Mouse (Mus musculus): ENCODE data around the gene Elp4. TPM values are rescaled to one million over a fixed set of nuclear protein-coding genes. Genes with fewer than 3 reads are reported as not detected.
A peak's percentile ranks its signal among the peaks of the same experiment; 100 is the strongest.

The Elp4 gene
- total RNA-seq, 2 experiments from 2014 or later, result 13.3 to 18.8 TPM

DNA sequence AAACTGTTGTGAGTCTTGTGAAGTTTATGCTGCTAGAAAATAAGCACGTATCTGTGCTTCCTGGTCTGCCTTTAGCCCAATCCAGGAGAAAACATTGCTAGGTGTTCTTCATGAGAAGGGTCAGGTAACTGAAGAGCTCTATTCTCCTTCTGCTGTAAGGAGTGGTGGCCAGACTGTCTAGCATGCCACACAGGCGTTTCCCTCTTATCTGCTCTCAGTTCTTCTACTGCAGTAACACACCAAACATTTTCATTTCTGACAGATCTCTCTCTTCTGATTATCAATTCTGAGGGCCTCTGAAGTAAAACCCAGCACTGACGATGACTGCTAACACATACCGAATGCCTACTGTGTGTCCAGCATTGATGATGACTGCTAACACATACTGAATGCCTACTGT lies 98.3 kb downstream of the Elp4 start:
- no peak for DNase-seq

DNA sequence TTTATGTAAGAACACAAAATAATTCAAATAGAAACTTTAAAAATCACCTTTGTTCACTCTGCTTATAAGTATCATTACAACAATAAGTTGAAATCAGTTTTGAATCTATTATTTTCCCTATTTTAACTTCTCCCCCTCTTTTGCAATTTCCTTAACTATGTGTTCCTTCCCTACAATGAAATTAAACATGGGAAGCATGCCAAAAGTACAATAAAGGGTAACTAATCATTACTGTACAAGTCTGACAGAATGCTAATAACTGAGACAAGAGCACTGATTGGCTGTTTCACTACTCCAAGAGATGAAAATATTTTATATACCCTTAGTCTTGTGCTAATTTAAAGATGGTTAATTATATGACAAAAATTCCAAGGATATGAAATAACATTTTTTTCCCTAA lies 99.2 kb downstream of the Elp4 start:
- DNase-seq, result no peak

DNA sequence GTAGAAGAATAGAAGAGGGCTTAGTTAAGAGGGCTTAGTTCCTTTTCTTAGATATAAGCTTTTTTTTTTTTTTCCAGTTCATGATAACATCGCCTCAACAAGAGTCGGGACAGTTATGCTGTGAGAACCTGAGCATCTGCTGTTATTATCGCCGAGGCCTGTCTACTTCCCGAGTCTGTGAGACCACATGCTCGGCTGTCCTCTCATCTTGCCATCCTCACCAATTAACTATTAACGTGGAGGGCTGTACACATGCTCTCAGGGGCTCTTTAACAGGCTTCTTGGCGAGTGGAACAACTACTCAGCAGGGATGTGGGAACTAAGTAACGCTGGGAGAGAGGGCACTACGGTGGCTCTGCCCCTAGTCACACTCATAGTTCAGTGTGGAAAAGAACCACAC lies 99.9 kb downstream of the Elp4 start:
- no peak for DNase-seq

DNA sequence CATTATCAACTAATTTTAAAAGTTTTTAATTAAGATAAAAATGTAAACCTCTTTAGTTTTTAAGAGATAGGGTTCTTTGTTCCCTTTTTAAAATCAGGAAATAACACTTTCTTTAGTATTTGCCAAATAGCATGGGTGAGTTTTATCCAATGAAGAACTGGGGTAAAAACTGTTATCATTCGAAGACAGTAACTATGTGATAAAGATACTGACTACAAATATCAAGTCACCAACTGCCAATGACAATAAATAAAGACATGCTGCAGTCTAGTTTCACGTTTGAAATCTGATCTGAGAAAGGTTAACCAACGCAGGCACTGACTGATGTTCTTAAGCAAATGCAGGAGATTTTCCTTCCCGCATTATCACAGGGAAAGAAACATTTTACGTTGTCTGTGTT lies 100.9 kb downstream of the Elp4 start:
- no peak for DNase-seq

DNA sequence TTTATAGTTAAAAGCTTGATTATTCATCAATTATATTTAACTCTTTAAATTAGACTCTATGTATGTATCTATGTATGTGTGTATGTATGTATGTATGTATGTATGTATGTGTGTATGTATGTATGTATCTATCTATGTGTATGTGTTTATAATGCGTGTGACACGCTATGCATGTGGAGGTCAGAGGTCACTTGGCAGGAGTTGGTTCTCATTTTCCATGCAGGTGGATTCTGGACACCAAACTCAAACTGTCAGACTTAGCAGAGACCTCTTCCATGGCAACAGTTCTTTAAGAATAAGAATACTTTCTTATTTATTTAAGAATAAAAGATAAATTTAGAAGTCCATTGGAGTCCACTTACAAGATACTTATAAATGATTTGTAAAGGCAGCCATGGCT lies 101.5 kb downstream of the Elp4 start:
- DNase-seq, result no peak

DNA sequence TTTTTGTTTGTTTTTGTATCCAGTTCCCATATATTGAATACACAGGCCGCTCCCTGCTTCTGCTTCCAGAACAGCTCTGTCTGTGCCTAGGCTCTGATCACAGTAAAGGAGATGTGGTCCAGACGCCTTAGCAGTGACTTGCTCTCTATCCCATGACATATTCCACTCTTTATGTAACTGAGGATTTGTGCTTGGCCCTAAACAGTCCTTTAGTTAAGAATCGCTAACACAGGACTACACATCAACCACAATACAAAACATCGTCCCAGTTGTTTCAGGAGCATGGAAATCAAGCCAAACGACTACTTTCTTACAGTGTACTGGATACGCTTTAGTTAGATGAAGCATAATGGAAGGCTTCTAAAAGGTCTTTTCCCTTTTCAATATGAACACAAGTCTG lies 102.8 kb downstream of the Elp4 start:
- no peak for DNase-seq

DNA sequence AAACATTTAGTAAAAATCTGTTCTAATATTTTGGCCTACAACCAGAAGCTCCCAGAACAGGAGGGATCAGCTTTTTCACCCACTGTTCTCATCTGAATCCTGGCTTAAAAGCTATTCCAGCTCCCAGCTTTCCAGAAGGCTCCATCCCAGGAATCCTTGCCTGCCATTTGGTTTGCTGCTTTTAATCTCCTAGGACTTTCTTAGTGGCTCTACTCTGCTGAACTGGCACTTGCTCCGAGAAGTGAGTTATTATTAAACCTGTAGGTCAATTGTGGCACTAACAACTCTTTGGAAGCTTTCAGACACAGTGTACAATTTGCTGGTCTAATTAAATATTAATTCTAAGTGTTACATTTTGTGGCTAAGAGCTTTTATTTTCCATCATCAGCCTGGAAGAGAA lies 103.7 kb downstream of the Elp4 start:
- DNase-seq, result no peak

DNA sequence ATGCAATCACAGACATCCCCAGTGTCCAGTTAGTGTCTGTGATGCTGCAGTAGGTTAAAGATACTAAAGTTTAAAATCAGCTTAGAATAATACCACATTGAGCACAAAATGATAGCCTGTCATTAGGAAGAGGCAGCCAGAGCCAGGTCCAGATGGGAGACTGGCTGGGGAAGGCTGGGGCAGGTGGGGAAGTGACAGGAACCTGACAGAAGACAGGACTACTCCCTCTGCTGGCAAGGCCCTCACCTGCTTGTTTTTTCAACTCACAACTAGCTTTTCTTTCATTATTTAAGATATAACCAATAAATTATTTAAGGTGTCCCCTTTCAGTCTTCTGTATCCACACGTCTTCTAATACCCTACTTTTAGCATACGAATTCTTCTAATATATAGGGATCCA lies 104.5 kb downstream of the Elp4 start:
- peak in 1 of 2 experiments; percentile 11 for DNase-seq

DNA sequence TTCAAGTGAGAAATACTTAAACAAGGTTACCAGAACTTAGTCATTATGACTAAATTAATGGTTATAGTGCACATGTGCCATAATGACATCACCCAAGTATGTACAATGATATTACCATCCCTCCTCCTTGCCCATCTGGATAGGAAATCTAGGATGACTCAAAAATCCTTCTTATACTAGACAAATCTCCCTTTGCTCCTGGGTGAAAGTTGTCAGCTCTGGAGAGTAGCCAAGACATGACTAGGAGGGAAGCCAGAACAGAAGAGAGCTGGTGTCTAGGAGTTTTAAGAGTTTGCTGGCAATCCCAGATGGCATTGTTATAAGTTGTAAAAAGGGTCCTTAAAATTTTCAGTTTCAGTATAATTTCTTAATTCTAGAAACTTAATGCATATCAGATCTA lies 106.5 kb downstream of the Elp4 start:
- DNase-seq, result peak; percentile 15 to 40

DNA sequence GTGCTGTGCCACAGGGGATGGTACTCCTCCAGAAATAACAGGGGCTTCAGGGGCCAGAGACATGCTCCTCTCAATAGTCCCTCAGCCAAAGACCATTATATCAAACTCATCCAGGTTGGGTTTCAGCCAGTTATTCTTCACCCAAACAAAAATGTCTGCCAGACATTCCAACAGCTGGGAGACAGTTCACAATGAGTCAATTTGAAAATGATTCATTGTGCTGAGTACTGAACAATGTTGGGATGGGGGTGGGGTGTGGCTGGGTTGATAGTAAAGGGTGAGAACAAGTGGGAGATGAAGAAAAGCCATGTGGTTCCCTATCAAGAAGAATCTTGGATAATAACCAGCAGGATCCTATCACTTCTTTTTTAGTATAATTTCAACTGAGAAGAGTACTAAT lies 108.3 kb downstream of the Elp4 start:
- peak; percentile 26 to 42 for DNase-seq

DNA sequence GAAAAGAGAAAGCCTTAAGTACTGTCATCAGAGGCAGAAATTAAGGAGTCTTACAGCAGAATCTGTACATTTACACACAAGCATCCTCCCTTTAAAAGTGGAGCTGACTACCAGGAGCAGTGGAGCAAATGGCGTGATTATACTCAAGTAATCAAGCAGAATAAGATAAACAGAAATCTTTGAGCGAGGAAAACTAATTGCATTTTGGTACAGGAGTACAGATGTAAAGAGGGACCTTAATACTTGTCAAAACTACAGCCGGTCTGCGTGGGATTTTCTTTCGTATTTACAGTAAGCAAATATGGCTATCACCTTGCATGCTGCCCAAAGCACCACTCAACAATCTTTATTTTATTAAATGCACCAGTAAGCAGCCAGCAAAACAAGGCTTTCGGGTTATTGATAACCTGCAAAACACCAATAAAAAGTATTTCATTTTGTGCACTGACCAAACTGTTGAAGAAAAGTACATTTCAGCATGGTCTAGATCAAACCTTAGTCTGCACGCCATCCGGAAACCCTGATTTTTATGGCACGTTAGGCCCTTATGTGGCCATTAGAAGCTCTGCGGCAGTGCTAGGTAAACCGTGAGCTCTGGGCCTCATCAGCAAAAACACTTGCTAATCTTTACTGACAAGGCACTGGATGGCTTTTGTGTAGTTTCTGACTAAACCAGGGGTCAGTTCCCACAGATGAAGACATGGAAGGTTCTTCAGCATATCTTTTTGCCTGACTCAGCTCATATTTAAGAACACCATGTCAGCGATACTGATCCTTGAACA lies 111.8 kb downstream of the Elp4 start:
- no peak for DNase-seq

DNA sequence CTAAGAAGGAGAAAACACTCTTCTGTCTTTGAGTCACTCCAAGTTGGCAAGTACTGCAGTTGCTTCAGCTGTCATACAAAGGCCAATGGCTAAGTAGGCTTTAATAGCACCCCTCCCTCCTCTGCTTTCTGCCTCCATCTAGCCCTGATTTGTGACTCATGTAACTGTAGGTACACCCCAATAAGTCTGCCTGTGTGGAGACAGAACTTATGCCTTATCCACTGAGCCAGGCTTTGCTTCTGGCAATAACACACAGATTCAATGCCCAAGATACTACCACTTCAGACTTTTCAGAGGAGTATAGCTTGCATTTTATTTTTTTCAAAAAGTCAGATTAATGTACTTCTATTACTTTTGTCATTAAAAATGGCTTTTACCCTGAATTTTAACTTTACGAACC lies 114.4 kb downstream of the Elp4 start:
- DNase-seq, result no peak

DNA sequence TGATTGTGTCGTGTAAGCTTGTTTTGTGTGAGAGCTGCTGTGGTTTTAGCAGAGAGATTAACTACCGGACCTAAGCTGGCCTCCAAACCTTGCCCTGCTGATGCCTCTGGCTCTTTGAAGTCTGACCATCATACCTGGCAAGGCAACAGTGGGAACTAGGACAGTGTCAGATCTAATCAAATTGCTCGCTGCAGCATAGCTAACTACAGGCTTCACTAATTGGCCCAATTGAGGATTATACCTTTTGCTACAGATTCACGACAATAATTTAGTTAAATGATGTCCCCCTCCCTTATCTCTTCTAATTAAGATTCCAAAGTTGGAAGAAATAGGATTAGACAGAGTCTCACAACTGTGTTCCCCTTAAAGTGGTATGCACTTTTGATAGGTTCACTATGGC lies 116.6 kb downstream of the Elp4 start:
- DNase-seq, result no peak

DNA sequence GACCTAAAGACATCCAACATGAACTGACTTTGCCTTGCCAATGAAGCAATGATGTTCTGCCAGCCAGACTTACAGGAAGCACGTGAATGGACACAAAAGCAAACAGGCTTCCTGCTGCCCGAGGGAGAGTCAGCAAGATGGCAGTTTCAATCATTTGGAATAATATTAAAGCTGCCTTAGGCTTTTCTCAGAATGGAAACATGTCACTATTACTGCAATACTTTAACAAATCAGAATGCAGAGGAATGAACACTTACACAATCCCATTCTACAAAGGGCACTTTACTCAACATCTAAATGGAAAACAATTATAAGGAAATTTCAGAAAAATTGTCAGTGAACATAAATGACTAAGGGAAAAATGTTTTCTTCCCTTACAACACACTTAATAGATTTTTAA lies 117.4 kb downstream of the Elp4 start:
- no peak for DNase-seq

DNA sequence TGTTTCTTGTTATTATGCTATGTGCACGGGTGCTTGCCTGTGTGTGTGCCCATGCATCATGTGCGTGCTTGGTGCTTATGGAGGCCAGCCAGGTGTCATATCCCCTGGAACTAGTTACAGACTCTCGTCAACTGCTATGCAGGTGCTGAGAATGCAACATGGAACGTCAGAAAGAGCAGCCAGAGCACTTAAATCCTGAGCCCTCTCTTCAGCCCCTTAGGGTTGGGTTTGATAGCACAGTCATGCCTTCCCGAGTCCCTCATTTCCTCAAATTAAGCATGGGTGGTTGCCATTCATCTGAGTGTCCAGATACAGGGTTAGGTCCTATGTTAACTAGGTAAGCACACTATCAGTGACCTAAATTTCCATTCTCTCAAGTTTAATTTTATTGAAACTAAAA lies 121.5 kb downstream of the Elp4 start:
- DNase-seq, result no peak

DNA sequence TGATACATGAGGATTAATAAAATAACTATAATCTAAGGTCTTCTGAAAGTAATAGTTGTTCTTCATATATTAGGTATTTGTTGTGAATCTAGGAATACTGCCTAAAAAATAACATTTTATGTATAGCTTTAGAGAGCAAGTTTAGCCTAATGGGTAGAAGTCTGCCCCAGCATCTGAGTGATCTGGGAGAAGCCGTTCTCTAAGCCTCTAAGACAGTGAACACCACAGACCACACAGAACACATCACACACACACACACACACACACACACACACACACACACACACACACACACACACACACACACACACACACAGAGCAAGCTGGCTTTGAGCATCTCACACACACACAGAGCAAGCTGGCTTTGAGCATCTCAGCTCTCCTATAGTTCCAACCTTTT lies 123.6 kb downstream of the Elp4 start:
- no peak for DNase-seq

DNA sequence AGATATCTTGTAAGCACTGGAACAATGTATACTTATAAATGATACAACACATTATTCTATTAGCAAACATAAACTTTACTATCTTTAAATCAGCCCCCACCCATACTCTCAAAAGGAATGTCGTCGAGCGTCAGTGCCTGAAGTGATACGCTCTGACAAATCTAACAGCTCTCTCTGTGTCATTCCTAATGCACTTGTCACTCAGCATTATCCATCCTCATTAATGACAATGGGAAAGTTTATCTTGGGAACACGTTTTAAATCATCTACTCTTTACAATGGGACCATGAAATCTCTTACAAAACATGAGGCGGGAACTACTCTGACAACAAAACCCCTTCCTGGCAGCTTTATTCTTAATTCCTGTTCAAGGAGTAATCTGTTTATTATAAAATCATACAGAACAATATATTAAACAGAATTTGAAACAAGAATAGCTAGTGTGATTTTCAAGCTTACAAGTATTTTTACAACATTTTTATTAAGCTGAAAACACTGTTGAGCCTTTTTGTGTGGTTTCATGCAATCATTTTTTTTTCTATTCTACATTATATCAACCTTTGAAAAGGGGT lies 125.0 kb downstream of the Elp4 start:
- DNase-seq, result no peak

DNA sequence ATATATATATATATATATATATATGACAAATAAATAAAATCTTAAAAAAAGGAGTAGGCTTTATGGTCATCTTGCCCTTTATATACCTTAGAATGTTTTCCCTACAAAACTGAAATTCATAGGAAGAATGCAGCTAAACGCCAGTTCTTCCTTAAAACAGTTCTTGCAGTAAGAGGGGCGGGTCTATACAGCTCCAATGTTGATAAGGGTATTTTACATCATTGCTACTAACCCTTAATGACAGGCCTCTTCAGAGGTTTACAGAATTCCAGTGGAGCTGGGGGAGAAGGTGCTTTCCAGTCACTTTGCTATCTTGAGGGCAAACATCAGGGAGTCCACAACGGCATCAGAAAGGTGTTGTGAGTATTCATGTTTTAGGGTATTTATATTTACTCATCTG lies 133.1 kb downstream of the Elp4 start:
- no peak for DNase-seq

DNA sequence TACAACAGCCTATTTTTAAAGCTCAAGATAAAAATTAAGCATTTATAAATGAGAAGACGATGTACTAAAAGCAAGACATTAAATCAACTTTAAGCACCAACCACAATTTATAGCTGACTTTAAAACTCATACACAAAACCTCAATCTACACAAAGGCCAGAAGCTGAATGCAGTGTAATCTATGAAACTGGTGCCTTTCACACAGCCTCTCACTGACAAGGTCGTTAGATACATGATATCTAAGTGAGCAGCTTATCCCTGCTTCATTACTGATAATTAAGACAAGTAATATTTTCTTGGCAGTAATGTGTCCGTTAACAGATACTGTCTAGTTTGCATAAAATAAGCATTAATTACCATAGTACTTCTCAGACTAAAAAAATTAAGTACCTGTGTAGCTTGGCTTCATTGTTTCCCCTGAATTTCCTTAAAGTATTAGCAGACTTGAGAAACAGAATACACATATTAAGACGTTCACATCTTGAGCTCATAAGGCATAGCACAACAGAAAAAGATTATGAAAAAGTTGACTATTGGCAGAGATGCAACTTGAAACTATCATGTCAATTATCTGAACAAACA lies 134.5 kb downstream of the Elp4 start:
- DNase-seq, result no peak

DNA sequence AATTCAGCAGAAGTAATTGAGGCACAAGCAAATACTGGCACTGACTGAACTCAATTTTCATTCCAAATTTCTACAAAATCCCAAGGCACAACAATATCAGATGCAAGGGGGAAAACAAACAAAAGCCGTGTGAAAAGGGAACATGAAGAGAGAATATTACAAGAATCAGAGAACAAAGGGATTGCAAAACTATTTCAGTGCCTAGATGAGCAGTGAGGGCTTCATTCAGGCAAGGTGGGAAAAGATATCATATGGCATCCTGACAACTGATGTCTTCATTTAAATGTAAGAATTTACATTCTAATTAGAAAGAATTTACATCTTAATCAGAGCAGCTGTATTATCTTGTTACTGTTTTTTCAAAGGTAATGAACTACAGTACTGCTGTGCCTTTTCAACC lies 150.9 kb downstream of the Elp4 start:
- DNase-seq, result no peak

DNA sequence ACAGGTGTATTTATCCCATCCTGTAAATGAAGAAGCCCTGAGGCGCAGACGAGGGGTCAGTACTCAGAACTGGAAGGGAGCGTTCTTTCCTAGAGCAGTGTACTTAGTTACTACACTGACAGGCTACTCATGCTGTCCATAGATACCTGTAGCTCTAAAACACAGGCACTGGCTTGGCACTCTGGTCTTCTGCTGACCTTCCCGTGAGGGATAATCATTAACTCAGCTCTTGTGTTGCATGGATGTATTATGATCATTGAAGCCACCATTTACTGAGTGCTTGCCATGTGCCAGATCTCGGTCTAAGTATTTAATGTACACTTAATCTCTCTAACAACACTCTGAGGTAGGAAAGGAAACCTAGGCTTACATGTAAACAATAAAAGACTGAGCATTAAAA lies 155.3 kb downstream of the Elp4 start:
- no peak for DNase-seq

DNA sequence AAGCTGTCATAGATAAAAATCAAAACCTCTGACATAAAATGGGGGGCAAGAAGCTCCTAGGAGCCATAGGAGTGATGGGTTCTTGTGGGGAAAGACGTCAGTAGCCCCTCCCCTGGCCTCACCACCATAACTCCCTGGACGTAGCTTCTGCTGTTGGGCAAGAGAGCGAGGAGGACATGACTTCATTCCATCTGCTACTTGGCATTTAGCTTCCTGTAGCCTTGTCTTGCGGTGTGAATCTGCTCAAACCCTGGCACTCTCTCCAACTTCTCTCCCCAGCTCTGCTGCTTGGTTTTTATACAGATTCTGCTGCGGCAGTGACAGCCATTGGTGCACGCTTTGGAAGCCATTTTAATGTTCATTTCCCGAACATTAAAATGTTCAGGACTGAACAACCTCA lies 157.5 kb downstream of the Elp4 start:
- no peak for DNase-seq

DNA sequence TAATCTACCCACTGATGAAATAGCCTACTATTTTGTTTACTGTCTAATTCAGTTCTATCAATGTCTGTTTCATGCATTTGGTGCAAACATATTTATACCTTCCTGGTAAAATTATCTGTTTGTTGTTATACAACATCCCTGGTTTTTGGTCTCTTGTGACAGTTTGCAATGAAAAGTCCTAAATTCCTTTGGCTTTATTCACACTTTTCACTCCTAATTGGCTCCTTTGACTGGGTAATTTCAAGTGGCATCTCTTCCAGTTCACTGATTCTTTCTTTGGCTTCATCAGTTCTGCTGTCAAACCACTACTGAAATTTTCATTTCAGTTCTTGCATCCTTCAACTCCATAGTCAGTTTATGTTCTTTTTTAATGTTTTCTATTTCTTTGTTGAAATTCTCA lies 168.2 kb downstream of the Elp4 start:
- DNase-seq, result no peak

DNA sequence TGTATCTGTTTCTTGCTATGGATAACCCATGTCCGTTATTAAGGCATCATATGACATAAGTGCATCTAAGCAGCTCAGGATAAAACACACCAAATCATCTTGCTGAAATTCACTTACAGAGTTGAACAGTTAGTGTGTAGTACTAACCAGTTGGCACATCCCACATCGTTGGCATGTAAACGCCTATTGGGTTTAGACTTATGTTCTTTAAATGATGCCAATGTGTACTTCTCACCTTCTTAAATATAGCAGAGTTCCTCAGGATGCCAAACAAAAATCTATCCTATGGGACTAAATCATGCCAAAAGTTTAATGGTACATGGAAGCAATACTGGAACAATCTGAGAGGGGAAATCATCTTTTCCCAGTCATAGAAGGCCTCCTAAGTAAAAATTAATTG lies 173.7 kb downstream of the Elp4 start:
- DNase-seq, result no peak

Measured in adrenal gland, postnatal 36 days (tissue).